Mouse (Mus musculus) kidney, postnatal 36 days (tissue): ENCODE measurements around the gene Nynrin.

Experiments used
- DNase-seq, 2 experiments: peaks; one replicate each; pipeline ENCODE4 v3.0.0; 2021 to 2022; ENCODE audit warnings: mixed read lengths in 2 of 2

The Nynrin gene

DNA sequence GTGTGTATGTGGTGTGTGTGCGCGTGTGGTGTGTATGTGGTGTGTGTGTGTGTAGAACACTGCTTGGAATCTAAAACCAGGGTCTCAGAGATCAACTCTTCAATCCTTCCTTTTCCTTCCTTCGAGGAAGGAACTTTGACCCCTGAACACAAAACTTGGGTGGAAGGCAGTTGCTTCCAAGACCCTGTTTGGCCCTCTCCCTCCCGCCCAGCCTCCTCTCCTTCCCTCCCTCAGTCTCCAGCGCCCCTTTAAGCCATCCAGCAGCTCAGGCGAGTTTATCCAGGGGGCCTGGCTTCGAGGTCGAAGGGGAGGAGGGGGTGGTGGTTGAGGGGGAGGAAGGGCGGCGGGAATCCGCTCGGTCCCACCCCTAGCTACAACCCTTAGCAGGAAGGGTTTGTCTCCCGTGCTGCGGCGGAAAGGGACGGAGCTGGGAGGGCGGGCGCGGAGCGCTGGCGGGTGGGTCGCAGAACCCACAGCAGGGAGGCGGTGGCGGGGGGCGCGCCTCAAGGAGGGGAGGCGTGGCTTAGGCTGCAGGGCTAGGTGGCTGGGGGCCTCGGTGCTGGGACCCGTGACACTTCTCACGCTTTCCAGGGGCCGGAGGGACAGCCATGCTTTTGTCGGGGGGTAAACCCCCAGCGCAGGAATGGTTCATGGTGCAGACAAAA is at the start of gene Nynrin:
Nynrin (plus strand) TSS at position 390 of the 665 bp plus-strand sequence.
- DNase-seq = peak; percentile 64 to 77

DNA sequence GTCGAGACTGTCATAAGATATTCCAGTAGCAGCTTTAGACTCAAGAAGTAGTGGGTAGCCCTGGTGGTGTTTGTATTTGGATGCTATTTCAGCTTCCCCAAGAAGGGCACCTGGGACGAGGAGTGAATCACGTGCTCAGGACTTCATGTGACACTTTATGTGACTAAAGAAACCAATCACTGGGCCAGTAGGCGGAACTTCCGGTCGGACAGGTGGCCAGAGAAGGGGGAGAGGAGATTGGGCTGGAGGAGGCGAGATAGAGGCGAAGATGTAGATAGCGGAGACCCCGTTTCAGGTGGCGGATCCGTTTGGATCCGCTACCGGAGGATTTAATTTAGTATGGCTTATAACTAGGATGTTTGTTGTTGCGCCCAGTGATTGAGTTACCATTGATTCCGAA is 38.9 kb upstream of the Nynrin start:
- DNase-seq = peak; percentile 91 to 92

DNA sequence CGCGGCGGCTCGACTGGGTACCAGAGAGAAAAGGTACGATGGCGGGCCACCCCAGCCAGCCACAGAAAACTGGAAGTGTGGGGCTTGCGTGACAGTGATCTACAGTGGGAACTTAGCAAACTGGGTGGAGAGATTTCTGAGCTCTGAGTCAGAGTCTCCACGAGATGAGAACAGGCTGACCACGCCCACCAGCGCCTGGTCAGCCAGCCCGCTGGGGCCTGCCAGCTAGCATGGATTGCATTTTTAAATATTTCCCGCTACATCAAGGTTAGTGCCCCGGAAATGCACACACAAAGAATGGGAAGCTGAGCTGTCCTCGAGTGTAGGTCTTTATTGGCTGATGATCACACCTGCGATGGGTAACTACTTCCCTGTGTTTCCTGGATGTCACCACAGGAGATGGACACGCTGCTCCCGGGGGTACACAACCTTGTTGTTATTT is 38.5 kb upstream of the Nynrin start:
- DNase-seq = peak; percentile 73 to 80

DNA sequence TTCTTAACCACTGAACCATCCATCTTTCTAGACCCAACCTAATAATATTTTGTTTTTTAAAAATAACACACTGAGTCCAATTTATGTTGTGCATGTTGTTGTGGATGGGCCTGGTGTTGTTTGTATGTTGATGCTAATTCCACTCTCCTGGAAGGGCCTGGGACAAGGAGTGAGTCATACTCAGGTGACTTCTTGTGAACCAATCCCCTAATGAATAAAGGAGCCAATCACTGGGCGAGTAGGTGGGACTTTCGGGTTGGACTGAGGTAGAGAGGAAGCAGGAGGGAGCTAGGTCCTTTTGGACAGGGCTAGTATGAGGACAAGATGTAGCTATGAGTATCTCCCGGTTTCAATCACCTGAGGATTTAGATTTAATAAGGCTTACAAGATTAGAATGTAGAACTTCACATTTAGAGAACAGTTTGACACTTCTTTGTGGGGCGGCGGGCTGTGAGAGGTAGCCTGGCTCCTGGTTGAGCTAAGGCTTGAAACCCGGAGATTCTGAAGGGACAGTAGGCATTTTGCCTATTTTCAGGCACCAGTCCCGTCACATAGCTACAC is 33.9 kb upstream of the Nynrin start:
- DNase-seq = no peak

DNA sequence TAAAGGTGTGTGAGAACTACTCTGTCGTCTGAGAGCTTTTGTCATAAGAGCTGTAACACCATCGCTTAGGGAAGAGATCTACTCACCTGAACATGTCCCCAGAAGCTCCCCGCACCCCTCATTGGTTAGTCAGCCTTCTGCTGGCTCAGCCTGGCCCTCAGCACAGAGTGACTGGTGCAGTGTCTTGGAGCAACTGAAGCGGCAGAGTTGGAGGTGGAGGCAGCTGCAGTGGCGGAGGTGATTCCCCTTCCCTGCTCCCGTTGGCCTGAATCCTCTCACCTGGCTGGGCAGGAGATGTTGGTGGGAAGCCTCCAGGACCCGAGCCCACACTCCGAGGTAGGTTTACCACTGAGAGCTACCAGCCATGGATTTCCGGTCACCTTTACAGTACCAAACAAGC is 33.2 kb upstream of the Nynrin start:
- DNase-seq = no peak

- DNase-seq = peak; percentile 90 to 91
These were observed 31.3 kb upstream of the Nynrin start for GRCm38 (mm10) chr14:55822435-55822990.

DNA sequence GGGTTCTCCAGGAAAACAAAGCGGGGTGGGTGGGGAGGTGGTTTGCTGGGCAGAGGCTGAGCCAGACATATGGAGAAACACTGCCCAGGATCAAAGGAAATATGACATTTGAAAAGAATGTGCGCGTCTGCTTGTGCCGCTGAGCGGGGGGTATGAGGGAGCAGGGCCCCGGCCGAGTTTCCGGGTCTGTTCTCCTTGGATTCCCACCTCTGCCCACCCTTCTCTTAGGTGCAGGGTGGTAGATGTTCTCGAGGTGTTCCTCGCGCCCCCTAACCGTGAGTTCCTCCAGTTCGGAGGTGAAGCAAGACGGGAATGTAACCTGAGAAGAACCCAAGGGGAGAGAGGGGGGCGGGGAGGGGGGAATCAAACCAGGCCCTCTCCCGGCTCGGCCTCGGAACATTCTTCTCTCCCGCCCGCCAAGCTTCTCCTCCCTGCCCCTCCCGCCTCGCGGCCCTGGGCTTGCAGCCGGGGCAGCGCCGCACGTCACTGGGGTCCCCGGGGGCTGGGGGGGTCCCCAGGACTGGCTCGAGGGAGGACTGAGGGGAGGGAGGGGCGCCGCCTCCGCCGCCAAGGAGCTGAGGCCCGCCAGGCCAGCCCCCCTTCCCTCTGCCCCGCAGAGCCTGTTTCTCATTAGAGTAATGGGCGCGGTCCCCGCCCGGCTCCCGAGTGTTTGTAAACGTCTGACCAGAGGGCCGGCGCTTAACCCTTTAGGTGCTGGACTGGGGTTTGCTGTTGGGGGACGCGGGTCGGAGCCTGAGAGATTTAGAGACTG is 30.6 kb upstream of the Nynrin start, which contains the start of gene Nfatc4:
Nfatc4 (plus strand) TSS at position 154 of the 772 bp plus-strand sequence.
- DNase-seq = peak; percentile 72 to 80

GRCm38 (mm10) chr14:55824001-55824480 is 29.8 kb upstream of the Nynrin start:
- DNase-seq = peak; percentile 20 to 58

- DNase-seq = peak in 1 of 2 experiments; percentile 38
These were observed 29.2 kb upstream of the Nynrin start for GRCm38 (mm10) chr14:55824481-55825215.

DNA sequence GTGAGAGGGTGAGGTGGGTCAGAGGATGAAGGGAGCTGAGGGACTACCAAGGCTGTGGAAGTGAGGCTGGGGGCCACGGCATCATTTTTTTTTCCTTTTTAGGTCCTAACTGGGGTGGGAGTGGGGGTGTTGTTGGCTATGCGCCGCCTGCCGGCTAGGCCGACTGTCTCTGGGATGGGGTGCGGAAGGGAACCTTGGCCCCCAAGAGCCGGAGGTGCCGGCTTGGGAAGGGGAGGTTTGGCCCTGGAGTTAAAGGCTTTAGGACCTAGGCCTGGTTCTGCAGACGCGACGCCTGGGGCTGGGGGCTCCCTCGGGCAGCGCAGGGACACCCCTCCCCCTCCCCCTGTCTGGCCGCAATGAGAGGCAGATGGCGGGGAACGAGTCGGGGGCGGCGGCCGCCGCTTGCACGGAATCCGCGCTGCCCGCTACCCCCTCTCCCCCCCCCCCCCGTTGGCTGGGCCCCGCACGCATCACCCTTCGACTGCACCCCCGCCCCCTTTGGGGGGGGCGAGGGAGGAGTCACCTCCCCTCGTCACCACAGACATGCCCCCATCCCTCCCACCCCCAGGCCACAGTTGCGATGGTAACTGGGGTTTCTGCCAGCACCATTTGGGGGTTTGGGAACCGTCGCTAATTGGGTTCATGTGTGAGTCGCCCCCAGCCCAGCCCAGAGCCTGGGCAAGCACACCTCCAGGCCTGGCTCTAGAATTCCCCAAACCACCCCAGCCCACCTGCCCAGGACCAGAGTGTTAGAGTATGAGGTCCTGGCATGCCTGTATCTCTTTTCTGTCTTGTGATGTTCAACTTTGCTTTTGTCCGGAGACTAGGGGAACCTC is 28.4 kb upstream of the Nynrin start:
- no peak for DNase-seq

DNA sequence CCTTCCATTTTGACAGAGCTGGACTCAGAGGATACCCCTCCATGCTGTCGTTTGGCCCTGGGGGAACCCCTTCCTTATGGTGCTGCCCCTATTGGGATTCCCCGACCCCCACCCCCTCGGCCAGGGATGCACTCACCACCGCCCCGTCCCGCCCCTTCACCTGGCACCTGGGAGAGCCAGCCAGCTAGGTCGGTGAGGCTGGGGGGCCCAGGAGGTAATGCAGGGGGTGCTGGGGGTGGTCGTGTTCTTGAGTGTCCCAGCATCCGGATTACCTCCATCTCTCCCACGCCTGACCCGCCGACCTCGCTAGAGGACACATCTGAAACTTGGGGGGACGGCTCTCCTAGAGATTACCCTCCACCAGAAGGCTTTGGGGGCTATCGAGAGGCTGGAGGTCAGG is 27.7 kb upstream of the Nynrin start:
- no peak for DNase-seq

DNA sequence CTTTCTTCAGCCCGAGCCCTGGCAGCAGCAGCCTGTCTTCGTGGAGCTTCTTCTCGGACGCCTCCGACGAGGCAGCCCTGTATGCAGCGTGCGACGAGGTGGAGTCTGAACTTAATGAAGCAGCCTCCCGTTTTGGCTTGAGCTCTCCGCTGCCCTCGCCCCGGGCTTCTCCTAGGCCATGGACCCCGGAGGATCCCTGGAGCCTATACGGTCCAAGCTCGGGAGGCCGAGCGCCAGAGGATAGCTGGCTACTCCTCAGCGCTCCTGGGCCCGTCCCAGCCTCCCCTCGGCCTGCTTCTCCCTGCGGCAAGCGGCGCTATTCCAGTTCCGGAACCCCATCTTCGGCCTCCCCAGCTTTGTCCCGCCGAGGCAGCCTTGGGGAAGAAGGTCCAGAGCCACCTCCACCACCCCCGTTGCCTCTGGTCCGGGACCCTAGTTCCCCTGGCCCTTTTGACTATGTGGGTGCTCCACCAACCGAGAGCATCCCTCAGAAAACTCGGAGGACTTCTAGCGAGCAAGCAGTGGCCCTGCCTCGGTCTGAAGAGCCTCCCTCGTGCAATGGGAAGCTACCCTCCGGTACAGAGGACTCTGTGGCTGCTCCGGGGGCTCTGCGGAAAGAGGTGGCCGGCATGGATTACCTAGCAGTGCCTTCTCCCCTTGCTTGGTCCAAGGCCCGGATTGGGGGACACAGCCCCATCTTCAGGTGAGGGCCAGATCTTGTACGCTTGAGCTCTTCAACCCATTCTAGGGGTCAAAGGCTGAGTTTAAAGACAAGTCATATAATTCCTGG is 27.1 kb upstream of the Nynrin start:
- DNase-seq = peak in 1 of 2 experiments; percentile 14

DNA sequence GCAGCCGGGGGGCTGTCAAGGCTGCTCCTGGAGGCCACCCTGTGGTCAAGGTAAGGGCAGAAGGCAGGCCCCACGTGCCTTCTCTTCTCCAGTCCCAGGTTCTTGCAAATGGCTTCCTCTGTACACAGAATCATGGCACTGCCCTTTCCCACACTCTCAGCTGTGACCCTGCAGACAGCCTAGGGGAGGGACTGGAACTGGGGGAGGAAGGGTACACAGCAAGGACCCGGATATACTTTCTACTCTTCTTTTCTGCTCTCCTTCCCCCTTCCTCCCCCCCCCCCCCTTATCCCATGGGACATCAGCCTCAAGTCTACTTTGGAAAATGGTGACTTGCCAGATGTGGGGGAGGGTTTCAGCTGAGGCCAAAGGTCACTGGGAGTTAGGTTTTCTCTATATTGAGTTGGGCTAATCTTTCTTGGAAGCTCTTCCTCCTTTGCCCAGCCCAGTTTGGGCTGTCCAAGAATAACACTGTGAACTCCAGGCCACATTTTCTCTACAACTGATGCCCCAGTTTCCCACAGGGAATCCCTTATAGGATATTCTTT is 25.0 kb upstream of the Nynrin start:
- peak in 1 of 2 experiments; percentile 53 for DNase-seq

DNA sequence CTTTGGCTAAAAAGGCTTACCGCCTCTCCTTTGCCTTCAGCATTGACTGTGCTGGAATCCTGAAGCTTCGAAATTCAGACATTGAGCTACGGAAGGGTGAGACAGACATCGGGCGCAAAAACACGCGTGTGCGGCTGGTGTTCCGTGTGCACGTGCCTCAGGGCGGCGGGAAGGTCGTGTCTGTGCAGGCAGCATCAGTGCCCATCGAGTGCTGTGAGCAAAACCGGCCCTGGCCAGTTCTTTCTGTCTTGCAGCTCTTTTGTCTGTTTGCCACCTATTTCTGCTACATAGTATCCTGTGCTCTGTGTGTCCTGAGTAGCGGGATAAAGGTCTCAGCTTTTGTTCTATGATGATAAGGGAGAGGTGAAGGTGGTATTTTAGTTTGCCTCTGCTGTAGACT is 24.0 kb upstream of the Nynrin start:
- DNase-seq = no peak

GRCm38 (mm10) chr14:55830331-55830730 is 23.5 kb upstream of the Nynrin start:
- DNase-seq = no peak

DNA sequence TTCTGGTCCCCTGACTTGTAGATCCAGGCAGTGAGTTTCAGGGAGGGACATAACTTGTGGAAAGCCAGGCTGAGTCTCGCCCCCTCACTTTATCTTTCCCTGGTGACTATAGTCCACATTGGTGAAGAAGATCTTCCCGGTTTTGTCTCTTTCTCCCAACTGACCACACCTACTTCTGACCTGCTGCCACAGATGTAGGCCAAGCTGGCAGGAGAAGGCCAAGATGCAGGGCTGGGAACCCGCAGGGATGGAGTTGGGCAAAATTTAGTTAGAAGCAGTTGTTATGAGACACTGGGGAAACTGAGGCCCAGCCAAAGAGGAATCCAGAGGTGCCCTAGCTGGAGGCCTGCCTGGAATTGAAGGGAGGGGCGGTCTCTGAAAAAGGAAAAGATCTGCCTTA is 20.7 kb upstream of the Nynrin start:
- DNase-seq = no peak

GRCm38 (mm10) chr14:55834808-55835533 is 18.8 kb upstream of the Nynrin start:
- DNase-seq = no peak

GRCm38 (mm10) chr14:55838312-55838711 is 15.5 kb upstream of the Nynrin start:
- DNase-seq = no peak

- no peak for DNase-seq
These were observed 15.1 kb upstream of the Nynrin start for GRCm38 (mm10) chr14:55838740-55839139.
